Mouse (Mus musculus) forebrain, embryonic 15.5 days (tissue): Measurements from ENCODE around the gene Tmem192. TPM values are rescaled to one million over a fixed set of nuclear protein-coding genes. Genes with fewer than 3 reads are reported as not detected.
A peak's percentile ranks its signal among the peaks of the same experiment; 100 is the strongest.

Experiments used
- ATAC-seq: fragments of 200-750 bp; cut with Nextera tagmentation; replicated peaks from 2 replicates; pipeline ENCODE4 v1.8.0; 2017; ENCODE audit warnings: mild to moderate bottlenecking, moderate TSS enrichment, moderate library complexity
- H3K27ac ChIP-seq: fragments of 300-500 bp; sonication (generic); replicated peaks from 2 replicates; pipeline ENCODE4 v1.5.1; 2015; ENCODE audit warnings: mild to moderate bottlenecking, inconsistent platforms
- H3K27me3 ChIP-seq: fragments of 300-500 bp; sonication (generic); 2 replicates; pipeline ENCODE4 v1.6.1; 2015; ENCODE audit warnings: inconsistent platforms
- H3K36me3 ChIP-seq: fragments of 300-500 bp; sonication (generic); 2 replicates; pipeline ENCODE4 v1.6.1; 2015; ENCODE audit warnings: mild to moderate bottlenecking, inconsistent platforms
- H3K4me1 ChIP-seq: fragments of 300-500 bp; sonication (generic); 2 replicates; pipeline ENCODE4 v1.6.1; 2015; ENCODE audit warnings: inconsistent platforms
- H3K4me2 ChIP-seq: fragments of 300-500 bp; sonication (generic); replicated peaks from 2 replicates; pipeline ENCODE4 v1.6.1; 2015; ENCODE audit warnings: mild to moderate bottlenecking, inconsistent platforms
- H3K4me3 ChIP-seq: fragments of 300-500 bp; sonication (generic); 2 replicates; pipeline ENCODE4 v1.5.1; 2015; ENCODE audit warnings: mild to moderate bottlenecking, inconsistent platforms
- H3K9ac ChIP-seq: fragments of 300-500 bp; sonication (generic); replicated peaks from 2 replicates; pipeline ENCODE4 v1.6.1; 2015; ENCODE audit warnings: mild to moderate bottlenecking, inconsistent platforms
- H3K9me3 ChIP-seq: fragments of 300-500 bp; sonication (generic); 2 replicates; pipeline ENCODE4 v1.6.1; 2016; ENCODE audit warnings: inconsistent platforms
- WGBS: fragments of 180-500 bp; shearing (Covaris S2); methylation state at CpG from one replicate; pipeline ENCODE4 v1.1.7; 2015; ENCODE audit warnings: mixed read lengths; 5-methylcytosine and 5-hydroxymethylcytosine counted together
- polyA plus RNA-seq: library from polyadenylated mRNA; unstranded; fragments of >200 nt; fragmentation: Nextera tagmentation; extraction: Ambion mirVana; gene quantifications from 2 replicates; pipeline ENCODE4 v1.2.1, GENCODE M21; 2015

Gene Tmem192
- 20.7 and 22.1 TPM in 2 replicates for polyA plus RNA-seq

DNA sequence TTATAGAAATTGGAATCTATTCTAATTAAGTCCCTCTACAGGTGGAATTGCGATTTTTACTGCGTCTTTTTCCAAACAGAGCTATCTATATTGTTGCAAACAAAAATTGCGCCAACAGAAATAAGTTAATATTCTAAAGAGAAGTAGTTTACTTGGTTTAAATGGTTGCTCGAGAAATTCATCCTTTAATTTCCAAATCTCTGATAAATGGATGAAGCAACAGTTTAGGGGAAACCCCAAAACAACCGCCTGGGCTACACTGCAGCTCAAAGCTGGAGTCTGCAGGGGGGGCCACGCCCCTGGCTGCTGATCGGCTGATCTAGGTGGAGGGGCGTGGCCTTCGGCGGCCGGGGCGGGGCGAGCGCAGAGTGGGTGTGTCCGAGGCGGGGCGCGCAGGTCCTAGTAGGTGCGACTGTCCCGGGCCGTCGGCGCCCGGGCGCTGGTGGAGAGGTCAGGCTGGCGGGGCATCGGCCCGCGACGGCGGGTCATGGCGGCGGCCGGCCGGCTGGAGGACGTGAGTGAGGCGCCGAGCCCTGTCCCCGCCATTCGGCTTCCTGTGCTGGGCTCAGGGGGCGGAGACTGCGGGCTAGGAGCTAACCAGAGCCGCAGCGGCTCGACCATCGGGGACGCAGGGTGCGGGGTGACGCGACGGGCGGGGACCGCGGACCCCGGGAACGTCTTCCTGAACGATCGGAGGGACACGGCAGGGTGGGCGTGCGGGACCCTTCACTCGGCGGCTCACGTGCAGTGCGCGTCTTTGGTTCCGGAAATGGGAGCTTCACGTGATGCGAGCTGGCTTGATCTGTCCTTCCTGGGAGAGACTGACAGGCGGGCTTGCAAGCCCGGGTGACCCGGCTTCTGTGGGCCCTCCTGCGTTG lies at the start of gene Tmem192:
Gene Tmem192, plus strand, starts transcription at position 366 of the 878 bp plus-strand sequence.
- Histone ChIP-seq H3K4me1 (peaks cover 13% of the 10 kb centered on the region; the same call in 1 of the 2 replicates), H3K36me3 (no peaks in the 10 kb centered on the region), H3K9ac (peak within 1 kb of the TSS; percentile 75), H3K4me2 (peak within 1 kb of the TSS; percentile 56), H3K9me3 (no peaks in the 10 kb centered on the region), H3K27me3 (no peaks in the 10 kb centered on the region), H3K4me3 (peak within 1 kb of the TSS; percentile 95), H3K27ac (peak within 1 kb of the TSS; percentile 87)
- peak; percentile 96 for ATAC-seq
- 1% methylated on average over 73 of the region's 73 CpGs for WGBS

DNA sequence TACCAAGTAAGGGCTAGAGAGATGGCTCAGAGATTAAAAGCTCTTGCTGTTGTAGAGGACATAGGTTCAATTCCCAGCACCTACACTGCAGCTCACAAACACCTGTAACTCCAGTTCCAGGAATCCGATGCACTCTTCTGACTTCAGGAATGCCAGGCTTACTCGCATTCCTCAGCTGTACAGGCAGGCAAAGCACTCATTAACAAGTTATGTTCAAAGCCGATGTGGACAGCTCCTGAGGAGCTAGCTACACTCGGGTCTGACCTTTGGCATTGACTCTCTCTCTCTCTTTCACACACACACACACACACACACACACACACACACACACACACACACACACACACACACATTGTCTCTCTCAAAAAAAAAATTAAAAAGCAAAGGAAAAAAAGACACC lies 48.3 kb upstream of the Tmem192 start:
- Histone ChIP-seq H3K27ac (no peak overlapping the region), H3K4me3 (no peak overlapping the region), H3K4me1 (0 out of 2 replicates have a peak, but pooled peaks cover under 1% of the 10 kb centered on the region), H3K9ac (no peak overlapping the region), H3K27me3 (no peaks in the 10 kb centered on the region), H3K36me3 (no peaks in the 10 kb centered on the region), H3K9me3 (no peaks in the 10 kb centered on the region), H3K4me2 (no peak overlapping the region)
- 32% methylated on average over 4 of the region's 4 CpGs for WGBS
- no peak for ATAC-seq

DNA sequence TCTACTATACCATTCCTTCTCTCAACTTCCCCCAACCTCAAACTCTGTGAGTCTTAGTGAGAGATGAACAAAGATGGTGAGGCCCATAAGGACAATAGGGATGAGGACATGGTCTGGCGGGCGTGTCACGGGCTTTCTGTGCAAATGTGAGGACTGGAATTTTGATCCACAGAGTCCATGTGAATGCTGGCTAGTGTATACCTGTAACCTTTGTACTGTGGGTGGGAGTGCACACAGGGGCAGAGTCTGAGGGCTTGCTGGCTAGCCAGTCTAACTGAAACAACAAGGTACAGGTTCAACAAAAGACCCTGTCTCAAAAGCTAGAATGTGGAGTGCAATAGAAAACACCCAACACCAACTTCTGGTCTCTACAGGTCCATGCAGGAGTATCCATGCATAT lies 46.3 kb upstream of the Tmem192 start:
- H3K36me3 ChIP-seq = no peaks in the 10 kb centered on the region
- no peaks in the 10 kb centered on the region for H3K27me3 ChIP-seq
- 96% methylated on average over 3 of the region's 3 CpGs for WGBS
- H3K9me3 ChIP-seq = no peaks in the 10 kb centered on the region
- H3K4me1 ChIP-seq = 0 out of 2 replicates have a peak, but pooled peaks cover 4% of the 10 kb centered on the region
- no peak overlapping the region for H3K4me3 ChIP-seq
- no peak overlapping the region for H3K9ac ChIP-seq
- no peak for ATAC-seq
- no peak overlapping the region for H3K27ac ChIP-seq
- no peak overlapping the region for H3K4me2 ChIP-seq

DNA sequence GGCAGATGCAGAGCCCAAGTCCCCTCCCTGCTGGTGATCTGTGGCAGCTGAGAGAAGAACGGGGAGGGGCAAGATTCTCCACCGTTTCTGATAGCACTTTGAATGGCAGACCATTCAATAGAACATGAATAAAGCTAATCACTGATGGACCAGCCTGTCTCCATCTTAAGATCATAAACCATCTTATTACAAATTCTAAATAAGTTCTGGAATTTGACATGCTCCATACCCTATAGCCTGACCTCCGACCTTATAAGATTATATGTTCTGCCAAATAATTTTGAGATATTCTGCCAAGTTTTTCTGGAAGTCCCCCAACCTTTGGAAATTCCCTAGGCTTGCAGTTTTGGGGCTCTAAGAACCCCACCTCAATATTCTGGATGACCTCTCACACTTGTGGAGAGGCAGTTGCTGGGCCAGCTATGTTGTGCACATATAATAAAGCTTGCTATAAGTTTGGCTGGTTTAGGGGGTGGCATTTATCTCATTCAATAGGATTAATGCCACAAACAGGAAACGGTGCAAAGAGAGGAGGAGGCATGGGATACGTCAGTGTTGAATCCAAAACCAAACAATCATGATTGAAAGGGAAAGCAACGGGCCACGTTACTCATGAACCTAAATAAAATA lies 45.3 kb upstream of the Tmem192 start:
- Histone ChIP-seq H3K4me1 (0 out of 2 replicates have a peak, but pooled peaks cover 4% of the 10 kb centered on the region), H3K36me3 (no peaks in the 10 kb centered on the region), H3K27ac (no peak overlapping the region), H3K27me3 (no peaks in the 10 kb centered on the region), H3K9ac (no peak overlapping the region), H3K9me3 (no peaks in the 10 kb centered on the region), H3K4me3 (no peak overlapping the region), H3K4me2 (no peak overlapping the region)
- ATAC-seq = no peak
- WGBS = 63% methylated on average over 7 of the region's 7 CpGs

DNA sequence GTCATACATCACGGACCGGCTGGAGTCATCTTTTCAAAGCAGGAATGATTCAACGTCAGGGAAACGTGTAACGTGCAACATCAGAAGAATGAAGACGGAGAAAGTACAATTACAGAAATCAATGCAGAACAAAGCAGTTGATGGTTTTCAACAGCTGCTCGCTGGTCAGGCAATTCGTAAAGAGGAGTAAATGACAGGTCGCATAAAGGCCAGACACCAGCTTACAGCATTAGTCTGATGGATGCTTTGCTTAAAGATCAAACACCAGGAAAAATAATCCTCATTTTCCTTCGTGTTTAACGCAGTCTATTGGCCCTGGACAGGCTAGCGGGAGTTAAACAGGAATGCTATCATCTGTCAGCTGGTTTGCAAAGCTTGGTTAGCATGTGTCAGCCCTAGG lies 44.8 kb upstream of the Tmem192 start:
- 67% methylated on average over 12 of the region's 12 CpGs for whole genome bisulfite sequencing
- no peaks in the 10 kb centered on the region for H3K36me3 ChIP-seq
- no peak overlapping the region for H3K27ac ChIP-seq
- H3K4me1 ChIP-seq = 0 out of 2 replicates have a peak, but pooled peaks cover 4% of the 10 kb centered on the region
- H3K9me3 ChIP-seq = no peaks in the 10 kb centered on the region
- H3K9ac ChIP-seq = no peak overlapping the region
- no peak for ATAC-seq
- no peaks in the 10 kb centered on the region for H3K27me3 ChIP-seq
- no peak overlapping the region for H3K4me3 ChIP-seq
- H3K4me2 ChIP-seq = no peak overlapping the region

DNA sequence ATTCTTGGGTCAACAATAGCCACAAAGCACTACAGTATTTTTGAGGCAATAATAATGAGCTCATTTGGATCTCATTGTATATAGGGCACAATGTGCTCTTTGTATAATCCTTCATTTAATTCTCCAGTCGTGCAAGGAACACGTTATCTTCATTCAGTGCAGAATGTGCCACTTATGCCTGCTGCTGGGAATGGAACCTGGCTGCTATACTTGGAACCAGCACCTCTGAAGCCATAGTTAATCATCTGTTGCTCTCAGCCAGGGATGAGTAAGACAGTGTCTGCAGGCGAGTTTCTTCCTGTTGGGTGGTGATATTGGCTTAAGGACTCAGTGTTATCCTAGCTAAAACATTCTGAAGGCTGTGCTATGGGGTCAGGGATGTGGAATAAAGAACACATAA lies 43.2 kb upstream of the Tmem192 start:
- 23% methylated on average over 3 of the region's 3 CpGs for WGBS
- no peak for ATAC-seq
- Histone ChIP-seq H3K27me3 (no peaks in the 10 kb centered on the region), H3K27ac (no peak overlapping the region), H3K9me3 (no peaks in the 10 kb centered on the region), H3K4me3 (no peak overlapping the region), H3K4me2 (no peak overlapping the region), H3K36me3 (no peaks in the 10 kb centered on the region), H3K4me1 (0 out of 2 replicates have a peak, but pooled peaks cover 4% of the 10 kb centered on the region), H3K9ac (no peak overlapping the region)

DNA sequence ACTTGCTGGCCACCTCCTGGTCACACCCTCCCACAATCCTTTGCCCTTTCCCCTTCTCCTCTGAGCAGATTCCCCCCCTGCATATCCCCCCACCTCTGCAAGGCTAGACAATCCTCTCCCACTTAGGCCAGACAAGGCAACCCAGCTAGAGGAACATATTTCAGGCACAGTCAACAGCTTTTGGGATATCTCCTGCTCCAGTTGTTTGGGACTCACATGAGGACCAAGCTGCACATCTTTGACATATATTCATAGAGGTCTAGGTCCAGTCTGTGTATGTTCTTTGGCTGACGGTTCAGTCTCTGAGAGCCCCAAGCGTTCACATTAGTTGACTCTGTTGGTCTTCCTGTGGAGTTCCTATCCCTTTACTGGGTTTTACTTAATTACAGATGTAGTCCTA lies 37.0 kb upstream of the Tmem192 start:
- WGBS = 97% methylated on average over 2 of the region's 2 CpGs
- Histone ChIP-seq H3K36me3 (no peaks in the 10 kb centered on the region), H3K27ac (no peak overlapping the region), H3K4me1 (no peaks in the 10 kb centered on the region), H3K4me2 (no peak overlapping the region), H3K27me3 (no peaks in the 10 kb centered on the region), H3K4me3 (no peak overlapping the region), H3K9ac (no peak overlapping the region), H3K9me3 (no peaks in the 10 kb centered on the region)
- no peak for ATAC-seq

DNA sequence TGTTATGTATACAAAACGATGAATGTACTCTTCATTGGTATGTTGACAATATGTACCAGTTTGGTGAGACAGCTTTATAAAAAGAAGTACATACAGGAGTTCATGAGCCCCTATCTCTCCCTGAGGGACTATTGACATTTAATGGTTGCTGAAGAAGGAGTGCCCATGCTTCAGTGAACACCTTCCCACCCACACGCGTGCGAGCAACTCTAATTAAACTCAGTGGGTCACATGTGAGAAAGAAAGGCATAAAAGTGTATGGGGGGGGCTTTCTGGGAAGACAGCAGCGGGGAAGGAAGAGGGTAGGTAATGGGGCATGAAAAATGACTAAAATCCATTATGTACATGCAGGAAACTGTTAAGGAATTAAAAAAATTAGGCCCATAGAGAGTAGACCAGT lies 30.2 kb upstream of the Tmem192 start:
- Histone ChIP-seq H3K36me3 (no peaks in the 10 kb centered on the region), H3K9ac (no peak overlapping the region), H3K27me3 (no peaks in the 10 kb centered on the region), H3K27ac (no peak overlapping the region), H3K4me1 (peaks cover 9% of the 10 kb centered on the region), H3K4me3 (no peak overlapping the region), H3K4me2 (no peak overlapping the region), H3K9me3 (no peaks in the 10 kb centered on the region)
- 64% methylated on average over 5 of the region's 5 CpGs for WGBS
- no peak for ATAC-seq

DNA sequence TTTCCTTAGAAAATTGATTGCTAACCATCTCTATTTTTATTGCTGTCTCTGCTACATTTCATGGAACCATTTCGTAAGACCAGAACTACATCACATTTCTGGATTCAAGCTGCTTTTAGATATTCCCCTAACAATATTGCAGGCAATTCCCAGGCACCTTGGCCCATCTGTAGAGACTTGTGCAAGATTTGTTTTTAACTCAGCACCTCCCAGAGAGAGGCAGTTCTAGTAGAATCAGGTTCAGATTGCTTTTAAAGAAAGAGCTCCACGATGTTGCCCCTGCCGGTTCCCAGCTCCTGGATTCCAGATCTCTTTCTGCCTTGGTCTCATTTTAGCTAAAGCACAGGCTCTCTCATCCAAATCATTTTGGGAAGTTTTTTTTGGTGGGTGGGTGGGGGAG lies 23.7 kb upstream of the Tmem192 start:
- Histone ChIP-seq H3K4me1 (peaks cover 10% of the 10 kb centered on the region), H3K27me3 (no peaks in the 10 kb centered on the region), H3K9me3 (no peaks in the 10 kb centered on the region), H3K4me3 (no peak overlapping the region), H3K9ac (no peak overlapping the region), H3K4me2 (no peak overlapping the region), H3K27ac (no peak overlapping the region), H3K36me3 (no peaks in the 10 kb centered on the region)
- no peak for ATAC-seq
- 66% methylated on average over 3 of the region's 3 CpGs for WGBS

DNA sequence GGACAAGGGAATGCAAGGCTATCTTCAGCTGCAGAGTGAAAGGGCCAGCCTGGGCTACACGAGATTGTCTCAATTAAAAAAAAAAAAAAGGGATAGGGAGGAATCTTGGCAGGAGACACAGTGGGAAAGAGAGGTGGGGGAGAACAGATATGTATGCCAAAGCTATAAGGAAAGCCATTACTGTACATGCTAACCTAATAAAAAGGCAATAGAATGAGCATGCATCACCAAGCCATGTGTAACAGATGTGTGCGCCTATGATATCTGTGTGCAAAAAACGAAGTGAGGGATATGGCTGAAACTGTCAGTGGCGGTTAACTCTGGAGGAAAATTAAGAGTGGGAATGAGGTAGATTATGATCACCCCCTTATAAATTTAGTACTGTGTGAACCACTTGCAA lies 21.2 kb upstream of the Tmem192 start:
- peaks cover 10% of the 10 kb centered on the region for H3K4me1 ChIP-seq
- no peak overlapping the region for H3K4me3 ChIP-seq
- ATAC-seq = peak; percentile 55; the same call in 1 of the 2 replicates
- peak overlapping the region; percentile 54 for H3K27ac ChIP-seq
- no peaks in the 10 kb centered on the region for H3K27me3 ChIP-seq
- 77% methylated on average over 4 of the region's 4 CpGs for WGBS
- H3K9me3 ChIP-seq = no peaks in the 10 kb centered on the region
- no peak overlapping the region for H3K9ac ChIP-seq
- no peaks in the 10 kb centered on the region for H3K36me3 ChIP-seq
- no peak overlapping the region for H3K4me2 ChIP-seq

DNA sequence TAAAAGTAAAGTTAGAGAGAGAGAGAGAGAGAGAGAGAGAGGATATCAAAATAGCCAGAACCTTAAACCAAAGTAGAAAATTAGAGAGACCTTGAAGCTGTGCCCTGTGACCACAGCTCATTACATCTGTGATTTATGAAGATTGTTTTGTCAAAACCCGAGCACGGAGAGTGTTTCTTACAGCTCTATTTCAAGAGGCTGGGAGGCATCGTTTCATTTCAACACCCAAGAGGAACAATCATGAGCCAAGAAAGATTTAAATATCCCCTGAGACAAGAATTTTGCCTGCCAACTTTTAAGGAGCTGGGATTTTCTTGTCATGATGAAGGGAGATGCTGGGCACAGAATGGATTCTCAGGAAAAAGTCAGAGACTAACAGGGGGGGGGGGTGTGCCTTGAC lies 20.6 kb upstream of the Tmem192 start:
- Histone ChIP-seq H3K4me2 (no peak overlapping the region), H3K27ac (peak overlapping the region; percentile 63), H3K4me3 (no peak overlapping the region), H3K4me1 (peaks cover 6% of the 10 kb centered on the region), H3K9ac (no peak overlapping the region), H3K36me3 (no peaks in the 10 kb centered on the region), H3K9me3 (no peaks in the 10 kb centered on the region), H3K27me3 (no peaks in the 10 kb centered on the region)
- 57% methylated on average over 3 of the region's 3 CpGs for WGBS
- ATAC-seq = peak; percentile 32; the same call in 1 of the 2 replicates

DNA sequence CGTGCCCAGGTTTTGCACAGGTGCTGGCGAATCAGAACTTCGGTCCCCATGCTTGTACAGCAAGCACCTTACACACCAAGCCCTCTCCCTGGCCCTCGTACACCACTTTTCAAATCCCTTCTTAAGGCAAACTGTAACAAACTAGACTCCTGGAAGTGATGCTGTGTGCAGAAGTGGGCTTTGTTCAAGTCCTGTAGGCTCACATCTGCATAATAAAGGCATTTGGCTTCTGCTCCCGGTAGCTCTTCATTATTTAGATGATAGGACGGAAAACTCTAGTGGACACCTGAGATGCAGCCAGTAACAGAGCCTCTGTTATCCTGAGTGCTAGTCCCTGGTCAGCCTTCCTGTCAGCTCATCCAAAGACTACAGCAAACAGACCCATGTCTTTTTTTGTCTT lies 18.0 kb upstream of the Tmem192 start:
- Histone ChIP-seq H3K9me3 (no peaks in the 10 kb centered on the region), H3K4me1 (no peaks in the 10 kb centered on the region; the same call in 1 of the 2 replicates), H3K9ac (no peak overlapping the region), H3K27ac (no peak overlapping the region), H3K27me3 (no peaks in the 10 kb centered on the region), H3K36me3 (no peaks in the 10 kb centered on the region), H3K4me2 (no peak overlapping the region), H3K4me3 (no peak overlapping the region)
- no peak for ATAC-seq
- WGBS = 67% methylated on average over 6 of the region's 6 CpGs
